Mouse (Mus musculus) midbrain, embryonic 13.5 days (tissue): ENCODE results near the gene Heatr5a. TPM values are rescaled to one million over a fixed set of nuclear protein-coding genes. Genes with fewer than 3 reads are reported as not detected.

Source experiments
- ATAC-seq: fragments of 200-750 bp; cut with Nextera tagmentation; 2 replicates; pipeline ENCODE4 v1.8.0; 2017; ENCODE audit warnings: mild to moderate bottlenecking, moderate TSS enrichment, moderate library complexity
- H3K27ac ChIP-seq: fragments of 300-500 bp; sonication (generic); 2 replicates; pipeline ENCODE4 v1.5.1; 2015; ENCODE audit warnings: inconsistent platforms, mild to moderate bottlenecking, moderate library complexity
- H3K27me3 ChIP-seq: fragments of 300-500 bp; sonication (generic); 2 replicates; pipeline ENCODE4 v1.6.1; 2015; ENCODE audit warnings: mild to moderate bottlenecking, inconsistent platforms
- H3K36me3 ChIP-seq: fragments of 300-500 bp; sonication (generic); 2 replicates; pipeline ENCODE4 v1.6.1; 2015; ENCODE audit warnings: mild to moderate bottlenecking, inconsistent platforms
- H3K4me1 ChIP-seq: fragments of 300-500 bp; sonication (generic); replicated peaks from 2 replicates; pipeline ENCODE4 v1.6.1; 2015; ENCODE audit warnings: inconsistent platforms
- H3K4me2 ChIP-seq: fragments of 300-500 bp; sonication (generic); replicated peaks from 2 replicates; pipeline ENCODE4 v1.6.1; 2015; ENCODE audit warnings: moderate library complexity, mild to moderate bottlenecking, inconsistent platforms
- H3K4me3 ChIP-seq: fragments of 300-500 bp; sonication (generic); replicated peaks from 2 replicates; pipeline ENCODE4 v1.5.1; 2015; ENCODE audit warnings: mild to moderate bottlenecking, inconsistent platforms
- H3K9ac ChIP-seq: fragments of 300-500 bp; sonication (generic); replicated peaks from 2 replicates; pipeline ENCODE4 v1.6.1; 2015; ENCODE audit warnings: mild to moderate bottlenecking, inconsistent platforms
- H3K9me3 ChIP-seq: fragments of 300-500 bp; sonication (generic); 2 replicates; pipeline ENCODE4 v1.6.1; 2016; ENCODE audit warnings: mild to moderate bottlenecking, inconsistent platforms
- WGBS: fragments of 180-500 bp; shearing (Covaris S2); methylation state at CpG from one replicate; pipeline ENCODE4 v1.1.7; 2015; 5-methylcytosine and 5-hydroxymethylcytosine counted together
- polyA plus RNA-seq: library from polyadenylated mRNA; unstranded; fragments of >200 nt; fragmentation: Nextera tagmentation; extraction: Ambion mirVana; gene quantifications from 2 replicates; pipeline ENCODE4 v1.2.1, GENCODE M21; 2015

Gene Heatr5a
- polyA plus RNA-seq, 1 experiment from 2014 or later: 6.0 TPM

DNA sequence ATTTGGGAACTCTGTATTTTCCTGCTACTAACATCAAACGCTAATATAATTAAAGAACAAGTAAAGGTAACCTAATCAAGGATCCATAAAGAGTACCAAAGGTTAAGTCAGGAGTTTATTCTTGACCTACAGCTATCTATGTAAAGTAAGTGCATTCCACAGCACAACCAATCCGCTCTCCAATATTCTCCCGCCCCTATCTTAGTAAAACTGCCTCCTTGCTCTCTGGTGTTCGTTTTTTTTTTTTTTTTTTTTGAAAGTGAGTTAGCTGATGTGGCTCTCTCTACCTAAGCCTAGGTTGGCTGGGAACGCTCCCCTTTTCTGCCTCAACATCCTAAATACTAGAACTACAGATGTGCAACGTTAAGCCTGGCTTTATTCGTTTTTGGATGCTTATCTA, 1.2 kb downstream of the Heatr5a start:
- no peak for ATAC-seq
- Histone ChIP-seq H3K9ac (no peak overlapping the region), H3K4me2 (peak overlapping the region; percentile 76), H3K9me3 (no peaks in the 10 kb centered on the region), H3K4me1 (peaks cover 15% of the 10 kb centered on the region; the same call in 1 of the 2 replicates), H3K36me3 (no peaks in the 10 kb centered on the region), H3K27ac (no peak overlapping the region), H3K4me3 (peak overlapping the region; percentile 93), H3K27me3 (peaks cover 7% of the 10 kb centered on the region)
- WGBS: 24% methylated on average over 7 of the region's 7 CpGs

DNA sequence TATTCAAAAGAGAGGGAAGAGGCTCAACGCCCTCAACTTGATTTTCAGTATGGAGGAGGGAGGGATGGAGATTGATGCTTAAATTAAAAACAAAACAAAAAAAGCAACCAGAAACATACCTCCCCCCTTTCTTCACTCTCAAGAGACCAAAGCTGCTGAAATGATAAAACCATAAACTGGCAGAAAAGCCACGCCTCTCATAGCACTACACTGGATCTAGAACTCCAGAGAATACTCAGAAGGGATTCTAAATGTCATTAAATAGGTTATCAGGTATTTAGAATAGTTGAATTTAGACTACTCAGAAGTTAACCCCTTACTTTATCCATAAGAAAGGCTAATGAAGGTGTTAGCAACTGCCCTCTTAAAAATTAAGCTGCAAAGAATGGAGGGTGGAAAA, 2.0 kb downstream of the Heatr5a start:
- Histone ChIP-seq H3K4me3 (no peak overlapping the region), H3K4me2 (no peak overlapping the region), H3K36me3 (no peaks in the 10 kb centered on the region), H3K9me3 (no peaks in the 10 kb centered on the region), H3K27me3 (peaks cover 7% of the 10 kb centered on the region), H3K4me1 (peaks cover 15% of the 10 kb centered on the region; the same call in 1 of the 2 replicates), H3K9ac (no peak overlapping the region), H3K27ac (no peak overlapping the region)
- 89% methylated on average over 2 of the region's 2 CpGs for whole genome bisulfite sequencing
- ATAC-seq: no peak

DNA sequence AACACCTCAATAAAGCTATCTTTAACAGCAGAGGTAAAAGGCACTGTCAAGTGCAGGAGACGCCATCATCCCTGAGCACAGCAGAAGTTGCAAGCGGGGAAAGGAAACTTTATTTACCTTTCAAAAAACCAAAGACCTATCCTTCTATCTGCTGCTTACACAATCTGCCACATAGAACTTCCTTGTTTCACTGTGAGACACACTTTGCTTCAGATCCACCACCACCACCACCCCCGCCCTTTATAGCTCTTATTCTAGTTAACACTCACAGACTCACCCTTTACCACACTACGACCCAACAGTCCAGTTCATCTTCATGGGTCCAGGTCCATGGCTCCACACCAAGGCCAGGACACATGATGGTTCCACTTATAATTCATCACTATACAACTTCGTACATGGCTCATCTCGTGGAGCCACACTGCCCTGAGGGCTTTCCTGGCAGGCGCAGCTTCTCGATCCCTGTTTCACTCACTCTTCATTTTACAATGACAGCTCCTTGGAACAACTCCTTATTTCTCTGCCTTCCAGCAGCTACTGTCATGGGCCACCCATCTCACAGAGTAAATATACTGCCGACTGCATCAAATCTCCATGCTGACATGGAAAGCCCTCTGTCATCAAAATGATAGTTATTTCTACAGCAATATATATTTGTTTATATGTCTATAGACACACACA, 3.1 kb downstream of the Heatr5a start:
- Histone ChIP-seq H3K4me2 (no peak overlapping the region), H3K27me3 (peaks cover 7% of the 10 kb centered on the region), H3K36me3 (no peaks in the 10 kb centered on the region), H3K9ac (no peak overlapping the region), H3K27ac (no peak overlapping the region), H3K4me3 (no peak overlapping the region), H3K4me1 (peaks cover 15% of the 10 kb centered on the region; the same call in 1 of the 2 replicates), H3K9me3 (no peaks in the 10 kb centered on the region)
- 88% methylated on average over 9 of the region's 9 CpGs for WGBS
- ATAC-seq: no peak

GRCm38 (mm10) chr12:51957626-51958025, 13.5 kb downstream of the Heatr5a start:
- H3K27ac ChIP-seq: no peak overlapping the region
- H3K4me3 ChIP-seq: no peak overlapping the region
- no peak overlapping the region for H3K9ac ChIP-seq
- WGBS: 87% methylated on average over 6 of the region's 6 CpGs
- H3K4me2 ChIP-seq: no peak overlapping the region
- no peaks in the 10 kb centered on the region for H3K9me3 ChIP-seq
- no peak for ATAC-seq
- peaks cover 10% of the 10 kb centered on the region for H3K36me3 ChIP-seq
- no peaks in the 10 kb centered on the region for H3K4me1 ChIP-seq
- no peaks in the 10 kb centered on the region for H3K27me3 ChIP-seq

DNA sequence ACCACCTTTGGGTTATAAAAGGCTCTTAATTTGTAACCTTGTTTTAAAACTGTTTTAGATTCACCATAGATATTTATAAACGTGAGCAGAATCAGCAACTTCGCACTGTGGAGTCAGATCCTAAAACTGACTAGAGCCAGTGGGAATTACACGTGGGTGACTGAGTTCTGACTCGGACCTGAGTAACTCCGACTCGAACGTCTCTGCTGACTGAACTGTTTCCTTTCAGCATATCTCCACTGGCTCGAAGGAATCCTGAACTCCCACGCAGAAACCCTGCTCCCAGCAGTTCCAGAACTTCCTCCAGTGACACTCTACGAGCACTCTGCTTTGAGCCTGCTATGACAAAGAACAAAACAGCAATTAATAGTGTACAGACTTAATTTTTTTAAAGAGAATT, 18.8 kb downstream of the Heatr5a start:
- peaks cover 47% of the 10 kb centered on the region for H3K36me3 ChIP-seq
- no peaks in the 10 kb centered on the region for H3K4me1 ChIP-seq
- no peak overlapping the region for H3K4me2 ChIP-seq
- no peaks in the 10 kb centered on the region for H3K9me3 ChIP-seq
- H3K4me3 ChIP-seq: no peak overlapping the region
- no peaks in the 10 kb centered on the region for H3K27me3 ChIP-seq
- ATAC-seq: no peak
- no peak overlapping the region for H3K9ac ChIP-seq
- H3K27ac ChIP-seq: no peak overlapping the region
- 89% methylated on average over 10 of the region's 10 CpGs for WGBS

DNA sequence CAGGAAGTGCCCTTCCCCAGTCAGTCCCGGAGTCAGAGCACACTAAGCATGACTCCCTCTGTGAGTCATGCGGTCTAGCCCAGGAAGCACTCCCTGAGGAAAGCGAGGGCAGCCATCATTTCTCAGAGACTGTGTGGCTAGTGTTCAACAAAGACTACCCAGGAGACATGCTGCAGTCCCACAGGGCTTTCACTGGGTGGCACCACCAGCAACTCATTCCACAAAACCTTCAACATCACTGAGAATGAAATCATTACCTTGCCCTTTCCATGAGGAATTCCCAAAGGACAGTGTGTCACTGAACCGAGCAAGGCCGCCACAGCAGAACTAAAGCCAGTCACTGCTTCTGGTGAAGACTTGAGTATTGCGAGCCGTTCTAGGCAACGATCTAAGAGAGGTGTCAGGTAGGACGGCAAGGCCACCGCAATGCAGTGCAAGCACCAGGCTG, 23.6 kb downstream of the Heatr5a start:
- H3K36me3 ChIP-seq: peaks cover 47% of the 10 kb centered on the region
- 85% methylated on average over 10 of the region's 10 CpGs for WGBS

GRCm38 (mm10) chr12:51945331-51945730, 25.8 kb downstream of the Heatr5a start:
- no peak overlapping the region for H3K4me3 ChIP-seq
- peaks cover 10% of the 10 kb centered on the region; the same call in 1 of the 2 replicates for H3K4me1 ChIP-seq
- peaks cover 29% of the 10 kb centered on the region for H3K36me3 ChIP-seq
- no peak for ATAC-seq
- no peaks in the 10 kb centered on the region for H3K27me3 ChIP-seq
- no peak overlapping the region for H3K4me2 ChIP-seq
- 27% methylated on average over 9 of the region's 9 CpGs for WGBS
- no peak overlapping the region for H3K27ac ChIP-seq
- H3K9me3 ChIP-seq: no peaks in the 10 kb centered on the region
- no peak overlapping the region for H3K9ac ChIP-seq

More for the DNA sequence above, 23.6 kb downstream of the Heatr5a start:
- no peaks in the 10 kb centered on the region for H3K27me3 ChIP-seq
- no peak overlapping the region for H3K4me3 ChIP-seq
- H3K9me3 ChIP-seq: no peaks in the 10 kb centered on the region
- no peak for ATAC-seq
- H3K9ac ChIP-seq: no peak overlapping the region
- H3K4me1 ChIP-seq: peaks cover 10% of the 10 kb centered on the region; the same call in 1 of the 2 replicates
- H3K4me2 ChIP-seq: no peak overlapping the region
- H3K27ac ChIP-seq: no peak overlapping the region

DNA sequence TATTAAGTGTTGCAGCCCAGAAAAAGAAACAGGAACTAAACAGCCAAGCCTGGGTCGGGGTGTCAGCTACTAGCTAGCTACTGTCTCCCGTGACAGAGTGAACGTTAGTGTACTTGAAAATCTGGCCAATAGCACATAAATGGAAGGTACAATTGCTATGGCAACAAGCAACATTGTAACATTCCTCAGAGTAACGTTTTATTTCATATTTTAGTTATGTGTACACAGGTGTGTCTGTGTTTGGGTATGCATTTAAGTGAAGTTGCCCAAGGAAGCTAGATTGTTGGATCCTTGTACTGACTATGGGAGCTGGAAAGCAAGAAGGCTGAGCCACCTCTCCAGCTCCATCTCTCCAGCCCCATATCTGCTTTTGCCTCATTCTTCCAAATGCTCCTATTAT, 31.3 kb downstream of the Heatr5a start:
- ATAC-seq: no peak
- Histone ChIP-seq H3K36me3 (peaks cover 14% of the 10 kb centered on the region; the same call in 1 of the 2 replicates), H3K4me2 (no peak overlapping the region), H3K9ac (no peak overlapping the region), H3K27me3 (no peaks in the 10 kb centered on the region), H3K27ac (no peak overlapping the region), H3K4me3 (no peak overlapping the region), H3K4me1 (no peaks in the 10 kb centered on the region), H3K9me3 (no peaks in the 10 kb centered on the region)
- WGBS: 84% methylated on average over 4 of the region's 4 CpGs

- no peak for ATAC-seq
- H3K9ac ChIP-seq: no peak overlapping the region
- H3K36me3 ChIP-seq: peaks cover 9% of the 10 kb centered on the region; the same call in 1 of the 2 replicates
- no peaks in the 10 kb centered on the region for H3K4me1 ChIP-seq
- no peak overlapping the region for H3K4me2 ChIP-seq
- no peaks in the 10 kb centered on the region for H3K27me3 ChIP-seq
- H3K4me3 ChIP-seq: no peak overlapping the region
- WGBS: 80% methylated on average over 6 of the region's 6 CpGs
- H3K27ac ChIP-seq: no peak overlapping the region
- no peaks in the 10 kb centered on the region for H3K9me3 ChIP-seq
These were observed 33.2 kb downstream of the Heatr5a start for GRCm38 (mm10) chr12:51937938-51938337.

GRCm38 (mm10) chr12:51929630-51930029, 41.5 kb downstream of the Heatr5a start:
- Histone ChIP-seq H3K27me3 (no peaks in the 10 kb centered on the region), H3K4me3 (no peak overlapping the region), H3K9ac (no peak overlapping the region), H3K9me3 (no peaks in the 10 kb centered on the region), H3K4me1 (no peaks in the 10 kb centered on the region), H3K27ac (no peak overlapping the region), H3K4me2 (no peak overlapping the region), H3K36me3 (peaks cover 6% of the 10 kb centered on the region; the same call in 1 of the 2 replicates)
- ATAC-seq: no peak
- 98% methylated on average over 2 of the region's 2 CpGs for WGBS

GRCm38 (mm10) chr12:51917191-51917590, 53.9 kb downstream of the Heatr5a start:
- H3K4me1 ChIP-seq: no peaks in the 10 kb centered on the region
- no peak overlapping the region for H3K27ac ChIP-seq
- H3K9me3 ChIP-seq: no peaks in the 10 kb centered on the region
- H3K4me2 ChIP-seq: no peak overlapping the region
- H3K27me3 ChIP-seq: no peaks in the 10 kb centered on the region
- ATAC-seq: no peak
- WGBS: 84% methylated on average over 2 of the region's 2 CpGs
- no peak overlapping the region for H3K4me3 ChIP-seq
- no peak overlapping the region for H3K9ac ChIP-seq
- H3K36me3 ChIP-seq: peaks cover 32% of the 10 kb centered on the region

DNA sequence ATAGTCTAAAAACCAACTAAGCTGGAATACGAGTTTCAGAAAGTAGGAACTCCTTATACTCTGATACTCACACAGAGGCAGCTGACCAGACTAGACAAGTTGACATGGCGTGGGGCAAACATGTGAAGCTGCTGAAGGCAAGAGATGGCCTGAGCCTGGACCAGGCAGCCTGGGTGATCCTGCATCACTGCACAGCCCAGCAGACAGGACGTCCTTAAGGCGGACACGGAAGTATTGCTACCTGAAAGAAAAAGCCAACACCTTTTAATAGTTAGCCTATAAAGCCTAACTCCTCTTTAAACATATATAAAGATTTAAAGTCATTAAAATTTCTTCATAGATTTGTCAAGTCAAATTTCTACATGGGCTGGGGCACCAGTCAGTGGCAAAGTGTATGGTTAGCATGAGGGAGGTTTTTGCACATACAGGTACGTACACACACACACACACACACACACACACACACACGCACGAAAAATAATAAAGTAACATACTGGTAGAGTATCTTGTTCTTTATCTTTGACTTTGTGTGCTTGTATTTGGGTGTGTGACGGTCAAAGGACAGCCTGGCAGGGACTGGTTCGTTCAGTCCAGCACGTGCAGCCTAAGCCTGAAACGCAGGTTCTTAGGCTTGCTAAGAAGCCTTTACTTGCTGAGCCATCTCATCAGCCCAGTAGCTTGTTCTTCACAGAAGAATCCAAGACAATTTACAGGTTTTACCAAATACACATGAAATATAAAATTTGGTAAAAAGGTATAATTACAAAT, 56.0 kb downstream of the Heatr5a start:
- ATAC-seq: no peak
- Histone ChIP-seq H3K27me3 (no peaks in the 10 kb centered on the region), H3K4me2 (no peak overlapping the region), H3K4me3 (no peak overlapping the region), H3K4me1 (no peaks in the 10 kb centered on the region), H3K9me3 (no peaks in the 10 kb centered on the region), H3K36me3 (peaks cover 25% of the 10 kb centered on the region), H3K9ac (no peak overlapping the region), H3K27ac (no peak overlapping the region)
- WGBS: 96% methylated on average over 12 of the region's 12 CpGs
